Mouse (Mus musculus): ENCODE measurements around the gene Rplp1. TPM values are rescaled to one million over a fixed set of nuclear protein-coding genes. Genes with fewer than 3 reads are reported as not detected.

The Rplp1 gene
- polyA plus RNA-seq, 1 experiment from 2014 or later: 834 TPM

- WGBS: 5% methylated on average over 8 of the region's 8 CpGs
- Histone ChIP-seq H3K9me3 (replicated peaks) (no peaks in the 10 kb centered on the region), H3K27me3 (peaks cover 55% of the 10 kb centered on the region), H3K4me3 (no peak overlapping the region), H3K27ac (no peak overlapping the region), H3K9ac (no peak overlapping the region), H3K4me1 (replicated peaks) (no peaks in the 10 kb centered on the region; the same call in 1 of the 2 replicates), H3K4me2 (no peak overlapping the region), H3K36me3 (no peaks in the 10 kb centered on the region)
- peak; percentile 52; the same call in 1 of the 2 replicates for ATAC-seq (replicated peaks; ENCODE audit: insufficient number of reproducible peaks, insufficient read depth, low FRiP score, low read depth)
Measured at GRCm38 (mm10) chr9:61898401-61898800, 15.9 kb downstream of the Rplp1 start.

GRCm38 (mm10) chr9:61895014-61895413, 19.3 kb downstream of the Rplp1 start:
- Histone ChIP-seq H3K9ac (no peak overlapping the region), H3K36me3 (no peaks in the 10 kb centered on the region), H3K4me3 (no peak overlapping the region), H3K4me1 (replicated peaks) (peaks cover 5% of the 10 kb centered on the region), H3K27ac (no peak overlapping the region), H3K9me3 (replicated peaks) (no peaks in the 10 kb centered on the region), H3K4me2 (no peak overlapping the region), H3K27me3 (peaks cover 31% of the 10 kb centered on the region)
- no peak for ATAC-seq (replicated peaks; ENCODE audit: insufficient number of reproducible peaks, insufficient read depth, low FRiP score, low read depth)
- WGBS: 58% methylated on average over 8 of the region's 8 CpGs

- no peaks in the 10 kb centered on the region for H3K36me3 ChIP-seq
- peaks cover 33% of the 10 kb centered on the region for H3K4me1 ChIP-seq (replicated peaks)
- no peaks in the 10 kb centered on the region for H3K9me3 ChIP-seq (replicated peaks)
- H3K4me3 ChIP-seq: no peak overlapping the region
- 36% methylated on average over 8 of the region's 8 CpGs for WGBS
- no peak for ATAC-seq (replicated peaks; ENCODE audit: insufficient number of reproducible peaks, insufficient read depth, low FRiP score, low read depth)
- no peaks in the 10 kb centered on the region for H3K27me3 ChIP-seq
- H3K4me2 ChIP-seq: no peak overlapping the region
- H3K27ac ChIP-seq: peak overlapping the region; percentile 39; the same call in 1 of the 2 replicates
- no peak overlapping the region for H3K9ac ChIP-seq
Measured at GRCm38 (mm10) chr9:61889855-61890254, 24.5 kb downstream of the Rplp1 start.

- H3K36me3 ChIP-seq: no peaks in the 10 kb centered on the region
- H3K4me2 ChIP-seq: no peak overlapping the region
- peak overlapping the region; percentile 47; the same call in 1 of the 2 replicates for H3K27ac ChIP-seq
- no peaks in the 10 kb centered on the region for H3K9me3 ChIP-seq (replicated peaks)
- peak; percentile 68 for ATAC-seq (replicated peaks; ENCODE audit: insufficient number of reproducible peaks, insufficient read depth, low FRiP score, low read depth)
- H3K27me3 ChIP-seq: 0 out of 2 replicates have a peak, but pooled peaks cover 1% of the 10 kb centered on the region
- H3K4me1 ChIP-seq (replicated peaks): peaks cover 41% of the 10 kb centered on the region
- H3K9ac ChIP-seq: no peak overlapping the region
- 41% methylated on average over 11 of the region's 11 CpGs for WGBS
- no peak overlapping the region for H3K4me3 ChIP-seq
Measured at GRCm38 (mm10) chr9:61887661-61888379, 26.5 kb downstream of the Rplp1 start.

- Histone ChIP-seq H3K27me3 (peaks cover 10% of the 10 kb centered on the region; the same call in 1 of the 2 replicates), H3K9ac (no peak overlapping the region), H3K4me2 (no peak overlapping the region), H3K27ac (no peak overlapping the region), H3K9me3 (replicated peaks) (no peaks in the 10 kb centered on the region), H3K4me3 (no peak overlapping the region), H3K4me1 (replicated peaks) (peaks cover 41% of the 10 kb centered on the region), H3K36me3 (no peaks in the 10 kb centered on the region)
- ATAC-seq (replicated peaks; ENCODE audit: insufficient number of reproducible peaks, insufficient read depth, low FRiP score, low read depth): no peak
- WGBS: 60% methylated on average over 7 of the region's 7 CpGs
Measured at GRCm38 (mm10) chr9:61885964-61886363, 28.4 kb downstream of the Rplp1 start.

GRCm38 (mm10) chr9:61884936-61885335, 29.4 kb downstream of the Rplp1 start:
- H3K9me3 ChIP-seq (replicated peaks): no peaks in the 10 kb centered on the region
- ATAC-seq (replicated peaks; ENCODE audit: insufficient number of reproducible peaks, insufficient read depth, low FRiP score, low read depth): no peak
- peaks cover 35% of the 10 kb centered on the region for H3K4me1 ChIP-seq (replicated peaks)
- H3K27ac ChIP-seq: 0 out of 2 replicates have a peak overlapping the region, but pooled peaks have one; percentile 2
- H3K27me3 ChIP-seq: peaks cover 10% of the 10 kb centered on the region; the same call in 1 of the 2 replicates
- no peak overlapping the region for H3K4me2 ChIP-seq
- no peak overlapping the region for H3K9ac ChIP-seq
- H3K36me3 ChIP-seq: no peaks in the 10 kb centered on the region
- WGBS: 57% methylated on average over 13 of the region's 13 CpGs
- H3K4me3 ChIP-seq: no peak overlapping the region

GRCm38 (mm10) chr9:61884375-61884774, 30.0 kb downstream of the Rplp1 start:
- H3K36me3 ChIP-seq: no peaks in the 10 kb centered on the region
- H3K27ac ChIP-seq: 0 out of 2 replicates have a peak overlapping the region, but pooled peaks have one; percentile 2
- peaks cover 31% of the 10 kb centered on the region for H3K4me1 ChIP-seq (replicated peaks)
- H3K27me3 ChIP-seq: peaks cover 10% of the 10 kb centered on the region; the same call in 1 of the 2 replicates
- WGBS: 52% methylated on average over 7 of the region's 7 CpGs
- ATAC-seq (replicated peaks; ENCODE audit: insufficient number of reproducible peaks, insufficient read depth, low FRiP score, low read depth): 0 out of 2 replicates have a peak, but pooled peaks have one; percentile 14
- no peaks in the 10 kb centered on the region for H3K9me3 ChIP-seq (replicated peaks)
- H3K4me2 ChIP-seq: no peak overlapping the region
- no peak overlapping the region for H3K9ac ChIP-seq
- H3K4me3 ChIP-seq: no peak overlapping the region

- Histone ChIP-seq H3K4me1 (replicated peaks) (peaks cover 24% of the 10 kb centered on the region), H3K27me3 (peaks cover 19% of the 10 kb centered on the region), H3K9me3 (replicated peaks) (no peaks in the 10 kb centered on the region), H3K4me3 (no peak overlapping the region), H3K9ac (no peak overlapping the region), H3K36me3 (no peaks in the 10 kb centered on the region), H3K27ac (no peak overlapping the region), H3K4me2 (no peak overlapping the region)
- WGBS: 61% methylated on average over 3 of the region's 3 CpGs
- no peak for ATAC-seq (replicated peaks; ENCODE audit: insufficient number of reproducible peaks, insufficient read depth, low FRiP score, low read depth)
Measured at GRCm38 (mm10) chr9:61882179-61882578, 32.2 kb downstream of the Rplp1 start.

GRCm38 (mm10) chr9:61878889-61879288, 35.5 kb downstream of the Rplp1 start:
- Histone ChIP-seq H3K4me2 (no peak overlapping the region), H3K9me3 (replicated peaks) (no peaks in the 10 kb centered on the region), H3K9ac (no peak overlapping the region), H3K4me1 (replicated peaks) (peaks cover 7% of the 10 kb centered on the region), H3K4me3 (no peak overlapping the region), H3K36me3 (no peaks in the 10 kb centered on the region), H3K27me3 (peaks cover 30% of the 10 kb centered on the region), H3K27ac (no peak overlapping the region)
- WGBS: 48% methylated on average over 2 of the region's 2 CpGs
- no peak for ATAC-seq (replicated peaks; ENCODE audit: insufficient number of reproducible peaks, insufficient read depth, low FRiP score, low read depth)

GRCm38 (mm10) chr9:61877373-61878112, 36.8 kb downstream of the Rplp1 start:
- Histone ChIP-seq H3K27me3 (peaks cover 37% of the 10 kb centered on the region), H3K27ac (no peak overlapping the region), H3K4me2 (no peak overlapping the region), H3K4me1 (replicated peaks) (peaks cover 7% of the 10 kb centered on the region), H3K36me3 (no peaks in the 10 kb centered on the region), H3K4me3 (no peak overlapping the region), H3K9ac (no peak overlapping the region), H3K9me3 (replicated peaks) (no peaks in the 10 kb centered on the region)
- WGBS: 24% methylated on average over 22 of the region's 22 CpGs
- ATAC-seq (replicated peaks; ENCODE audit: insufficient number of reproducible peaks, insufficient read depth, low FRiP score, low read depth): no peak

- Histone ChIP-seq H3K4me3 (no peak overlapping the region), H3K27ac (no peak overlapping the region), H3K9me3 (replicated peaks) (no peaks in the 10 kb centered on the region), H3K9ac (no peak overlapping the region), H3K4me1 (replicated peaks) (peaks cover 7% of the 10 kb centered on the region), H3K27me3 (peaks cover 35% of the 10 kb centered on the region), H3K36me3 (no peaks in the 10 kb centered on the region), H3K4me2 (no peak overlapping the region)
- no peak for ATAC-seq (replicated peaks; ENCODE audit: insufficient number of reproducible peaks, insufficient read depth, low FRiP score, low read depth)
- WGBS: 61% methylated on average over 8 of the region's 8 CpGs
Measured at GRCm38 (mm10) chr9:61873325-61873724, 41.0 kb downstream of the Rplp1 start.

Measured in heart, embryonic 15.5 days (tissue).